Mouse (Mus musculus): ENCODE data around the gene Gm20388. TPM values are rescaled to one million over a fixed set of nuclear protein-coding genes. Genes with fewer than 3 reads are reported as not detected.
A peak's percentile ranks its signal among the peaks of the same experiment; 100 is the strongest.

The Gm20388 gene
- polyA plus RNA-seq, 1 experiment from 2014 or later: 5.5 TPM

- 20% methylated on average over 3 of the region's 3 CpGs for WGBS
- Histone ChIP-seq H3K27ac (no peak overlapping the region), H3K4me3 (no peak overlapping the region), H3K27me3 (ENCODE audit: poor library complexity, severe bottlenecking) (peaks cover 30% of the 10 kb centered on the region), H3K9me3 (no peaks in the 10 kb centered on the region), H3K36me3 (replicated peaks) (no peaks in the 10 kb centered on the region), H3K4me1 (peaks cover 23% of the 10 kb centered on the region)
- no peak for DNase-seq (ENCODE audit: extremely low spot score, low spot score)
Observed at GRCm38 (mm10) chr8:122084145-122084544, 2173.5 kb downstream of the Gm20388 start.

GRCm38 (mm10) chr8:122084726-122085410 lies 2174.2 kb downstream of the Gm20388 start:
- Histone ChIP-seq H3K36me3 (replicated peaks) (no peaks in the 10 kb centered on the region), H3K27ac (no peak overlapping the region), H3K9me3 (no peaks in the 10 kb centered on the region), H3K27me3 (ENCODE audit: poor library complexity, severe bottlenecking) (peaks cover 23% of the 10 kb centered on the region; the same call in 1 of the 2 replicates), H3K4me1 (peaks cover 16% of the 10 kb centered on the region), H3K4me3 (no peak overlapping the region)
- no peak for DNase-seq (ENCODE audit: extremely low spot score, low spot score)
- WGBS: 82% methylated on average over 15 of the region's 15 CpGs

DNA sequence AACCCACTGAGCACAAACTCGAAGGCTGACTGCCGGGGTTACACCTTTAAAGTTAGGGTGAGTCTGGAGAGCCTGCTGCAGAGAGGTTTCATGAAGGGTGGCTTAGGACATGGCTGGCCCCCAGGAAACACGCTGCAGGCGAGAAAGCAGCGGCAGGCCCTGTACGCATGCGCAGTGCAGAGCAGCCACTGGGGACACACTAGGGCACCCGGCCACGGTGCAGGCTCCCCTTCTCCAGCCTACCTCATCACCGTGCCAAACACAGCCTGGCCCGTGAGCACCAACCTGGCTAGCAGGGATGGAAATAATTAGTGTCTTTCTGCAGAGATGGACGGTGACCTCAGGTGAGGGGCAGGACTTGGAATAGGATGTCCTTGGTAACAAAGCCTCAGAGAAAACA lies 2175.4 kb downstream of the Gm20388 start:
- H3K27ac ChIP-seq: no peak overlapping the region
- no peaks in the 10 kb centered on the region for H3K9me3 ChIP-seq
- 82% methylated on average over 12 of the region's 12 CpGs for WGBS
- H3K27me3 ChIP-seq (ENCODE audit: poor library complexity, severe bottlenecking): peaks cover 23% of the 10 kb centered on the region; the same call in 1 of the 2 replicates
- DNase-seq (ENCODE audit: extremely low spot score, low spot score): no peak
- no peaks in the 10 kb centered on the region for H3K36me3 ChIP-seq (replicated peaks)
- H3K4me1 ChIP-seq: peaks cover 7% of the 10 kb centered on the region
- H3K4me3 ChIP-seq: no peak overlapping the region

GRCm38 (mm10) chr8:122088631-122089030 lies 2178.0 kb downstream of the Gm20388 start:
- peaks cover 25% of the 10 kb centered on the region for H3K4me1 ChIP-seq
- H3K27ac ChIP-seq: no peak overlapping the region
- H3K36me3 ChIP-seq (replicated peaks): no peaks in the 10 kb centered on the region
- no peaks in the 10 kb centered on the region for H3K9me3 ChIP-seq
- 89% methylated on average over 16 of the region's 16 CpGs for WGBS
- peaks cover 9% of the 10 kb centered on the region; the same call in 1 of the 2 replicates for H3K27me3 ChIP-seq (ENCODE audit: poor library complexity, severe bottlenecking)
- DNase-seq (ENCODE audit: extremely low spot score, low spot score): no peak
- no peak overlapping the region for H3K4me3 ChIP-seq

DNA sequence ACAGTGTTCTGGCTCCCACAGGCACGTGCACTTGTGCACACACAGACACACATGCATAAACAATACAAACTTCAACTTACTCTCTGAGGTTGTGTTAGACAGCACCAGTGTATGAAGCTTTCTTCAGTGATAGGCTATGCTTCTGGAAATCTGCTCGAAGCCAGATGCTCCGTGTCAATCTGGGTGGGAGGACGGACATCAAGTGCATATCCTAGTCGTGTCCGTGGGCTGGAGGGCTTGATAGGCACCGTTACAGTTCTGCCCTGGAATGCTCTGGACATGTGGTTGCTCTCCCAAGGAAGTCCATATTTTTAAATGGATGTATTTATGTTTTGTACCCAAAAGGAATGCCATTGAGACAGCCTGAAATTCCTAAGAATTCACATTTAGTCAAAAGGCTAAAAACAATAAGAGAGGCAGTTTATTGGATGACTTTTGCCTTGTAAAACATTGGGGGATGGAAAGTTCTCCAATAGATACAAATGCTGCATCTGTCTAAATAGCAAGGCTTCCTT lies 2178.6 kb downstream of the Gm20388 start:
- Histone ChIP-seq H3K4me1 (peaks cover 20% of the 10 kb centered on the region), H3K27ac (no peak overlapping the region), H3K4me3 (no peak overlapping the region), H3K36me3 (replicated peaks) (no peaks in the 10 kb centered on the region), H3K9me3 (no peaks in the 10 kb centered on the region), H3K27me3 (ENCODE audit: poor library complexity, severe bottlenecking) (peaks cover 9% of the 10 kb centered on the region; the same call in 1 of the 2 replicates)
- WGBS: 93% methylated on average over 7 of the region's 7 CpGs
- no peak for DNase-seq (ENCODE audit: extremely low spot score, low spot score)

GRCm38 (mm10) chr8:122092476-122092875 lies 2181.8 kb downstream of the Gm20388 start:
- Histone ChIP-seq H3K27ac (no peak overlapping the region), H3K36me3 (replicated peaks) (no peaks in the 10 kb centered on the region), H3K4me3 (no peak overlapping the region), H3K4me1 (peaks cover 19% of the 10 kb centered on the region), H3K27me3 (ENCODE audit: poor library complexity, severe bottlenecking) (peaks cover 14% of the 10 kb centered on the region; the same call in 1 of the 2 replicates), H3K9me3 (no peaks in the 10 kb centered on the region)
- no peak for DNase-seq (ENCODE audit: extremely low spot score, low spot score)
- 82% methylated on average over 5 of the region's 5 CpGs for WGBS

- Histone ChIP-seq H3K9me3 (no peaks in the 10 kb centered on the region), H3K4me1 (peaks cover 18% of the 10 kb centered on the region), H3K4me3 (no peak overlapping the region), H3K27ac (no peak overlapping the region), H3K27me3 (ENCODE audit: poor library complexity, severe bottlenecking) (peaks cover 13% of the 10 kb centered on the region), H3K36me3 (replicated peaks) (no peaks in the 10 kb centered on the region)
- 88% methylated on average over 3 of the region's 3 CpGs for WGBS
- DNase-seq (ENCODE audit: extremely low spot score, low spot score): no peak
Observed at GRCm38 (mm10) chr8:122098766-122099165, 2188.1 kb downstream of the Gm20388 start.

DNA sequence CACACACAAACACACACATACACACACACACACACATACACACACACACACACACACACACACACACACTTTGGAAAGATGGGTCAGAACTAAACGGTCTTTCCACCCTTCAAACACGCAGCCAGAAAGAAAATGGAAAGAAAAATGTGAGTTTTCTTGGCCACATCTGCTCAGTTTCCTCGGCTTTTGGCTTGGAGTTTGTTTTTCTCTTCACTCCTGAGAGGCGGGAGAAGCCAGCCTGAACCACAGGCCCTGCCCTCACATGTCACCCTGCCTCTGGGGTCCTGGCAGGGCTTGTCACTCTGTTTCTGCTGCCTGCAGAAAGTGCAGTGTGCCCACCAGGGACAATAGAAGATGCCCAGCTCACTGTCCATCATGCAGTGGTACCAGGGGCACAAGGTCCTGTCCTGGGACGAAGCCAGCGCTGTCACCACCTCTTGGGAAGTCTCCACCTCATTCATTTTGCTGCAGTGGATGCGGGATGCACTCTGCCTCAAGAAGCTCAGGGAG lies 2189.1 kb downstream of the Gm20388 start:
- Histone ChIP-seq H3K9me3 (no peaks in the 10 kb centered on the region), H3K36me3 (replicated peaks) (no peaks in the 10 kb centered on the region), H3K4me1 (peaks cover 21% of the 10 kb centered on the region), H3K27me3 (ENCODE audit: poor library complexity, severe bottlenecking) (peaks cover 11% of the 10 kb centered on the region; the same call in 1 of the 2 replicates), H3K27ac (no peak overlapping the region), H3K4me3 (no peak overlapping the region)
- 83% methylated on average over 7 of the region's 7 CpGs for WGBS
- no peak for DNase-seq (ENCODE audit: extremely low spot score, low spot score)

DNA sequence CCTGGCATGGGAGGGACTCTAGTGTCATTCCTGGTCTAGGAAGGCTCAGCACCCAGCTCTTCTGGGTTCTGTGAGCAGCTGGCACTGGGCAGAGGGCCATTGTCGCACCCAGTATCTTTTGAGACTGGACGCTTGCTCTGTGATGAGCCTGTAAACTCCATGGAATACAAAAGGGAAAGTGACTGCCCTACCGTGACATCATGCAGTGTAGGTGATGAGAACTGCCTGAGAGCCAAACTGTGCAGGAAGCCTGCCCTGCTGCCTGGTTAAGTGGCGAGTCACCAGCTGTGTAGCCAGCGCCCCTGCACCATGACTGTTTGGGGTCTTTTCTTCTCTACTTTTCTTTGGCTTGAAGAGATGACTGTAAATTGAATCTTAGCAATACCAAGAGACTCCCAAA lies 2191.2 kb downstream of the Gm20388 start:
- Histone ChIP-seq H3K27me3 (ENCODE audit: poor library complexity, severe bottlenecking) (peaks cover 7% of the 10 kb centered on the region; the same call in 1 of the 2 replicates), H3K36me3 (replicated peaks) (no peaks in the 10 kb centered on the region), H3K27ac (no peak overlapping the region), H3K4me3 (no peak overlapping the region), H3K4me1 (peaks cover 21% of the 10 kb centered on the region), H3K9me3 (no peaks in the 10 kb centered on the region)
- no peak for DNase-seq (ENCODE audit: extremely low spot score, low spot score)
- 68% methylated on average over 5 of the region's 5 CpGs for WGBS

DNA sequence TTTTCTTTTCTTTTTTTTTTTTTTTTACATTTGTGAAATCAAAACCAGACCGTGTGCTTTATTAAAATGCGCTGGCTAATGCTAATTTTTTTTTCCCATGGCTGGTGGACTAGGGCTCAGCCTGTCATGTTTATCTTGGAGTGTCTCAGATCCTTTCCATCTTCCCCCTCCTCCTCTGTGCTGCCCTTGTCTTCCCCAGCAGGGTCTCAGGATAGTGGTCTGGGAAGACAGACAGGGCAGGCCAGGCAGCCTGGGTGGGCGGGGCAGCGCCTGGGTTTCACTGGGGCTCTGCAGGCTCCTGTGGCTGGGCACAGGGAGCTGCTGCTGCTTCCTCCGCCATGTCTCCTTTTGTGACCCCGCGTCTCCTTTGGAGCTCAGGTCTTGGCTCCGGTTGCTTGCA lies 2191.6 kb downstream of the Gm20388 start:
- Histone ChIP-seq H3K36me3 (replicated peaks) (no peaks in the 10 kb centered on the region), H3K4me3 (no peak overlapping the region), H3K9me3 (no peaks in the 10 kb centered on the region), H3K27ac (peak overlapping the region; percentile 60), H3K27me3 (ENCODE audit: poor library complexity, severe bottlenecking) (peaks cover 7% of the 10 kb centered on the region; the same call in 1 of the 2 replicates), H3K4me1 (peaks cover 21% of the 10 kb centered on the region)
- no peak for DNase-seq (ENCODE audit: extremely low spot score, low spot score)
- WGBS: 35% methylated on average over 8 of the region's 8 CpGs

DNA sequence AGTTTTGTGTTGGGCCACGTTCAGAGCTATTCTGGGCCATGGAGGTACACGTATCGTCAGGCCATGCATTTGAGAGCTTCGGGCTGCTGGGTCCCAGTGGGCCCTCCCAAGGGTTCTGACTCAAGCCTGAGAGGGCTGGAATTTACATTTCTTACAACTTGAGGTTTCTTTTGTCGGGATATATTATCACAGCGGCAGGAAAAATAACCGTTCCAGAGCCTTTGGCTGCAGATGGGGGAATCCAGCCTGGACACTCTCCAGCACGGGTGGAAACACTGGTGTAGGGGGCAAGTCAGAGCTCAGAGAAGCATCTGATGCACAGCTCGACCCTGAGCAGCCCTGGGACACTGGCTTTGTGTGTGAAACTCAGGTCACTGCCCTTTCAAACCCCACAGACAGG lies 2192.6 kb downstream of the Gm20388 start:
- H3K4me3 ChIP-seq: no peak overlapping the region
- H3K4me1 ChIP-seq: peaks cover 19% of the 10 kb centered on the region
- H3K9me3 ChIP-seq: no peaks in the 10 kb centered on the region
- no peak for DNase-seq (ENCODE audit: extremely low spot score, low spot score)
- H3K36me3 ChIP-seq (replicated peaks): no peaks in the 10 kb centered on the region
- peaks cover 7% of the 10 kb centered on the region; the same call in 1 of the 2 replicates for H3K27me3 ChIP-seq (ENCODE audit: poor library complexity, severe bottlenecking)
- no peak overlapping the region for H3K27ac ChIP-seq
- WGBS: 84% methylated on average over 9 of the region's 9 CpGs

- Histone ChIP-seq H3K4me1 (peaks cover 17% of the 10 kb centered on the region), H3K27me3 (ENCODE audit: poor library complexity, severe bottlenecking) (peaks cover 7% of the 10 kb centered on the region; the same call in 1 of the 2 replicates), H3K9me3 (no peaks in the 10 kb centered on the region), H3K4me3 (no peak overlapping the region), H3K27ac (no peak overlapping the region; the same call in 1 of the 2 replicates), H3K36me3 (replicated peaks) (no peaks in the 10 kb centered on the region)
- 68% methylated on average over 4 of the region's 4 CpGs for WGBS
- DNase-seq (ENCODE audit: extremely low spot score, low spot score): no peak
Observed at GRCm38 (mm10) chr8:122104658-122105057, 2194.0 kb downstream of the Gm20388 start.

GRCm38 (mm10) chr8:122106270-122106669 lies 2195.6 kb downstream of the Gm20388 start:
- no peak overlapping the region for H3K27ac ChIP-seq
- H3K4me1 ChIP-seq: peaks cover 26% of the 10 kb centered on the region
- H3K36me3 ChIP-seq (replicated peaks): no peaks in the 10 kb centered on the region
- DNase-seq (ENCODE audit: extremely low spot score, low spot score): no peak
- no peaks in the 10 kb centered on the region for H3K9me3 ChIP-seq
- no peak overlapping the region for H3K4me3 ChIP-seq
- WGBS: 88% methylated on average over 9 of the region's 9 CpGs
- peaks cover 5% of the 10 kb centered on the region; the same call in 1 of the 2 replicates for H3K27me3 ChIP-seq (ENCODE audit: poor library complexity, severe bottlenecking)
